Mouse (Mus musculus): ENCODE results near the gene Rpl29.
A peak's percentile ranks its signal among the peaks of the same experiment; 100 is the strongest.

DNA sequence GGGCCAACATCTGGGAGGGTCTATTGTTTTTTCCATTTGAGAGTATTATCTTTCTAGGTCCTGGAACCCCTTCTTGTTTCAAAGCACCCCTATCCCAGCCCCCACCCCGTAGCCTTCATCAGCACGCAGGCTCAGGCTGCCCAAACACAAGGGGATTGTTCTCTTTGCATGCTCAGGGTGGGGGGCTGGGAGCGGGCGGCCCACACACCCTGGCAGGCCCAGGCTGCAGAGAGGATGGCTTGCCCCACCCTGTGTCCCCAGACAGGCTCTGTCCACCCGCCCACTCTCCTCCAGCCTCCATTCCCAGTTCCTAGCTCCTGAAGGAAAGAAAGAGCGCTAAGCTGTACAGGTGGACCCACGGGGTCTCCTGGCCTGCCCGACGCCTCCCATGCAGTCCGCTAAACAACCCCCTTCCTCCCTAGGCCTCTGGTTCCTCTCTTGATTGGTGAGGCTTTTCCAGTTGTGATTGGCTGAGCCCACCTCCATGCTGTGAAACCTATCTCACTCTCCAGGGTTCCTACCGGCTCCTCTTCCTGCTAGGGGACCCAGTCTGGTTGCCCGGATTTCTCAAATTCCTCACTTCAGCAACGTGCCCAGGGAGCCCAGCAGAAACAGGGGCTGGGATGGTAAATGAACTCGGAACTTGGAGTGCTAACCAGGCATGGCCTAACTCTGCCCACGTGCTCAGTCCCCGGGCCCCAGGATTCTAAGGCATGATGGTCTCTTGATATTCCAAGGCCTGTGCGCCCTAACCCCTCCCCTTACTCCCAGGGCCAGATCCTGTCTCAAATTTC is 25.8 kb downstream of the Rpl29 start:
- TF ChIP-seq CTCF (IDR thresholded peaks at IDR 0.05; ENCODE audit: extremely low read depth, insufficient read depth, low read length) = no peak
- TF ChIP-seq POLR2A (IDR thresholded peaks at IDR 0.05; ENCODE audit: extremely low read depth, insufficient read depth, low read length) = peak; percentile 57; the same call in 1 of the 2 replicates
